Mouse (Mus musculus) lung, adult 2 months (tissue): ENCODE results near the gene Vsir.

Experiments used
- CTCF ChIP-seq: fragments of 200-500 bp; IDR thresholded peaks from 2 replicates; pipeline ENCODE4 v1.5.1; 2011; ENCODE audit warnings: mild to moderate bottlenecking, low read length, control low read depth; ENCODE audit not compliant: insufficient read depth
- POLR2A ChIP-seq: fragments of 200-500 bp; IDR thresholded peaks from 2 replicates; pipeline ENCODE4 v1.6.1; 2011; ENCODE audit warnings: low read depth, mild to moderate bottlenecking, control low read depth, low read length, borderline replicate concordance; ENCODE audit errors: extremely low read depth

DNA sequence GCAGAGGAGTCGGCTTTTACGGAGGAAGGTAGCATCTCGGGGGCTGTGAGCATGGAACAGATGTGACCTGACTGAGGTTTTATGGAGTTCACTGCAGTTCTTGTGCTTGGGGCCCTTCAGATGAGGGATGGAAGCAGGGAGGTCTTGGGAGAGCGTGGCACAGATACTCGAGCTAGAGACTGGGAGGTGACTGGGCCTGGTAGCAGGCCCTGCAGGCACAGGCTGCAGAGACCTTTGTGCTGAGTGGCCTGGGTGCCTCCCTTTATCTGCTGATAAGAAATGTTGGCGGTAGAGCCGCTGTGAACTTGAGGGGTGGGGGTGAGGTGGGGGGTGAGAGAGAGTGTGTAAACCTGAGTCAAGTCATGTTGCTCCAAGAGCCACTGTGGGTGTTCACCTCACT lies 12.1 kb upstream of the Vsir start:
- TF ChIP-seq POLR2A (no peak), CTCF (no peak)
